Mouse (Mus musculus) forebrain, postnatal 0 days (tissue): ENCODE data around the gene Faap20. TPM values are rescaled to one million over a fixed set of nuclear protein-coding genes. Genes with fewer than 3 reads are reported as not detected.

ENCODE experiments used
- ATAC-seq: fragments of 200-750 bp; cut with Nextera tagmentation; 2 replicates; pipeline ENCODE4 v1.8.0; 2017; ENCODE audit warnings: mild to moderate bottlenecking, moderate library complexity
- DNase-seq: peaks from one replicate; pipeline ENCODE4 v3.0.0-alpha.2; 2015
- H3K27ac ChIP-seq: fragments of 300-500 bp; sonication (generic); 2 replicates; pipeline ENCODE4 v1.5.1; 2014; ENCODE audit warnings: low read depth, mild to moderate bottlenecking, antibody characterized with exemption, low read length, moderate library complexity, mixed read lengths
- H3K27me3 ChIP-seq: fragments of 300-500 bp; sonication (generic); 2 replicates; pipeline ENCODE4 v1.6.1; 2014; ENCODE audit warnings: mild to moderate bottlenecking, low read length, mixed read lengths; ENCODE audit not compliant: insufficient read depth
- H3K36me3 ChIP-seq: fragments of 300-500 bp; sonication (generic); 2 replicates; pipeline ENCODE4 v1.6.1; 2014; ENCODE audit warnings: mild to moderate bottlenecking, moderate library complexity; ENCODE audit not compliant: insufficient read depth
- H3K4me1 ChIP-seq: fragments of 300-500 bp; sonication (generic); 2 replicates; pipeline ENCODE4 v1.6.1; 2014; ENCODE audit warnings: antibody characterized with exemption; ENCODE audit not compliant: insufficient read depth
- H3K4me2 ChIP-seq: fragments of 300-500 bp; sonication (generic); 2 replicates; pipeline ENCODE4 v1.6.1; 2014; ENCODE audit warnings: low read depth, mild to moderate bottlenecking, moderate library complexity
- H3K4me3 ChIP-seq: fragments of 300-500 bp; sonication (generic); 2 replicates; pipeline ENCODE4 v1.5.1; 2014; ENCODE audit warnings: low read depth, low read length, mixed read lengths
- H3K9ac ChIP-seq: fragments of 300-500 bp; sonication (generic); 2 replicates; pipeline ENCODE4 v1.6.1; 2014; ENCODE audit warnings: mild to moderate bottlenecking
- H3K9me3 ChIP-seq: fragments of 300-500 bp; sonication (generic); 2 replicates; pipeline ENCODE4 v1.6.1; 2016; ENCODE audit warnings: low read length
- CTCF ChIP-seq: sonication (generic); IDR thresholded peaks from 2 replicates; pipeline ENCODE4 v1.5.1; 2016; ENCODE audit warnings: antibody characterized with exemption, control low read depth, low read depth
- WGBS: fragments of 180-500 bp; shearing (Covaris S2); extraction: QIAGEN DNeasy Blood & Tissue Kit; methylation state at CpG from one replicate; pipeline ENCODE4 v1.1.7; 2014; 5-methylcytosine and 5-hydroxymethylcytosine counted together
- polyA plus RNA-seq: library from polyadenylated mRNA; unstranded; fragments of >200 nt; fragmentation: Nextera tagmentation; extraction: Ambion mirVana; gene quantifications from 2 replicates; pipeline ENCODE4 v1.2.1, GENCODE M21; 2015
- total RNA-seq: library from RNA; depleted of rRNA; stranded (reverse); fragments of >200 nt; gene quantifications from 2 replicates; pipeline ENCODE4 v1.2.3, GENCODE M21; 2014

Faap20 gene
- total and polyA plus RNA-seq, 2 experiments from 2014 or later, result 48.7 to 60.7 TPM

DNA sequence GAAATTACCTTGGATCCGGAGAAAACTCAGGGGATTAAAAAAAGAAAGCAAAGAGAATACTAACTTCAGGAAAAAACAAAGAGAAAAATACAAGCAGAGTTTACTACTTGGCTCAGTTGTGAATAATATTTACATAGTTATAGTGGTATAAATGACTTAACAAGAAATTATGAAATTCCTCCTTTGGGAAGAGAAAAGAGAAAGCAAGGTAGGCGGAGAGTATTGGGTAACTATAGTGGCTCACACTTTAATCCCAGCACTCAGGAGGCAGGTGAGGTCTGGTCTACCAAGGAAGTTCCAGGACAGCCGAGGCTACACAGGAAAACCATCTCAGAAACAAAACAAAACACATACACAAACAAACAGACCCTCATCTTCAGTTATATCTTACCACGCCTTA is 21.6 kb upstream of the Faap20 start:
- Histone ChIP-seq H3K4me2 (no peak overlapping the region), H3K4me3 (no peak overlapping the region), H3K27ac (no peak overlapping the region), H3K27me3 (no peaks in the 10 kb centered on the region), H3K9me3 (no peaks in the 10 kb centered on the region), H3K36me3 (no peaks in the 10 kb centered on the region), H3K4me1 (no peaks in the 10 kb centered on the region), H3K9ac (no peak overlapping the region)
- no peak for TF ChIP-seq CTCF
- WGBS, result 87% methylated on average over 4 of the region's 4 CpGs
- ATAC-seq (no peak), DNase-seq (no peak)

DNA sequence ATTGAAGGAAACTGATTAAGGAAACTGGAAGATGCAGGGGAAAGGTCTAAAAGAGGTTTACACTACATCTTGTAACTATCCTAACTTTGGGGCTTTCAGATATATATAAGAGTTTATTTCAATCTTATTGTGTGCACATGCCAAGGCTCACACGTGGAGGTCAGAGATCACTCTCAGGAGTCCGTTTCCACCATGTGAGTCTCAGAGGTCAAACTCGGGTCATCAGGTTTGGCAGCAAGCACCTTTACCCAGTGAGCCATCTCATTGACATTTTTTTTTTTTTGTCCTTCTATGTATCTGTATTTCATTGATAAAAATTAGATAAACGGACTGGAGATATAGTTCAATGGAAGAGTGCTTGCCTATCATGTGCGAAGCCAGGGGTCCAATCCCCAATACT is 21.1 kb upstream of the Faap20 start:
- WGBS, result 87% methylated on average over 5 of the region's 5 CpGs
- Histone ChIP-seq H3K4me1 (no peaks in the 10 kb centered on the region), H3K27me3 (no peaks in the 10 kb centered on the region), H3K9me3 (no peaks in the 10 kb centered on the region), H3K9ac (no peak overlapping the region), H3K27ac (no peak overlapping the region), H3K4me2 (no peak overlapping the region), H3K36me3 (no peaks in the 10 kb centered on the region), H3K4me3 (no peak overlapping the region)
- ATAC-seq, result no peak
- no peak for DNase-seq
- no peak for TF ChIP-seq CTCF

DNA sequence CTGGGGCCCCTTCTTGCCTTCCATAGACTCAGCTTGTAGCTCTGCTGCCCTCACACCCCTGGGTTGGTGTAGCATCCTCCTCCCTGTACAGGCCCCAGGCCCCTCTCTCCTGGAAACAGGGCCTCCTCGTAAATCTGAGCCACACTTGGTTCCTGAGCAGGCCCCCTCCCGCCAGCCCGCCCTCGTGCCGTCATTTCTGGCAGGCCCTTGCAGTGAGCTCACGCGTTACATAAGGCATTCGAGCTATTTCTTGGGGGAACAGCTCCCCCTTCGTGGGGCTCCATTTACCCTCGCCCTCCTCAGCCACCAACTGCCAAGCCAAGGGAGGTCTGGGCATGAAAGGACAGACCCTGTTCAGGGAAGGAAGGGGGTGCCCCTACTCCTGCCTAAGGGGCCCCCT is 15.7 kb upstream of the Faap20 start:
- 13% methylated on average over 10 of the region's 10 CpGs for WGBS
- H3K4me2 ChIP-seq, result no peak overlapping the region
- H3K9me3 ChIP-seq, result no peaks in the 10 kb centered on the region
- TF ChIP-seq CTCF, result 0 out of 2 replicates have a peak, but pooled peaks have one; percentile 11
- no peak overlapping the region for H3K4me3 ChIP-seq
- peak; percentile 65 for DNase-seq
- H3K27me3 ChIP-seq, result no peaks in the 10 kb centered on the region
- H3K36me3 ChIP-seq, result no peaks in the 10 kb centered on the region
- peaks cover 29% of the 10 kb centered on the region for H3K4me1 ChIP-seq
- 0 out of 2 replicates have a peak overlapping the region, but pooled peaks have one; percentile 15 for H3K9ac ChIP-seq
- peak; percentile 33 for ATAC-seq
- H3K27ac ChIP-seq, result peak overlapping the region; percentile 95

DNA sequence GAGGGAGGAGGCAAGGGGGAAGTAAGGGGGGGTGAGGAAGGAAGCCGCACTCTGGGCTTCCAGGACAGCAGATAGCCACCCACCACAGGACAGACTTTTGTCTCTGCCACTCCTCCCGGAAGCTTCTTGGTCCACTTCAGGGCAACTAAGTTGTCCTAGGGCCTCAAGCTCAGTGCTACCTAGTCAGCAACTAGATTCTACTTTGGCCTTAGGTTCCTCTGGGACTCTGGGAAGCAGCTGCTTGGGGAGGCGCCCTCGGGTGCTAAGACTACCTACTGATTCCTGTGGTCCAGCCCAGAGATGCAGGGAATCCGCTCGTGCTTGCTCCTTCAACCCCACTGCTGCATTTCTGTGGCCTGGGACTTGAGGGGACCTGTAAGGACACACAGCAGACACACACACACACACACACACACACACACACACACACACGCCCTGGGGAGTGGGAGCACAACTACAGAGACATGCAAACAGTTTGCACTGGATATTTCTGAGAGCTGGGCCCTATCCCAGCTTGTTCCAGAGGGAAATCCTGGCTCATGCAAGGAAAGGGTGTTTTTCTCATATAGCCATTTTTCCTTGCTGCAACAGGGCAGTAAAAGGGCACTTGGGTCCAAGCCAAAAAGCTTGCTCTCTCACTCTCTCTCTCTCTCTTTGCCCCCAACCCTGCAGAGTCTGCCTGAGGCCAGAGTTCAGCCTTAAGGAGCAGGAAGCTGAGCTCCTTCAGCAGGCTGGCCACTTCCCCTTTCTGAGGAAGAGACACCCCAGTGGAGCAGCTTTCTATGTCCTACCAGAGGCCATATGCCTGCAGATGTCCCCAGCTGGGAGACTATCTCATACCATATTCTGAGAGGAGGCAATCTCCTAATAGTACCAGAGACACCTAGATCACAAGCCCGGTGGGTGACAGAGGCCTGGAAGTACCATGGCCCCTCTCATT is 15.0 kb upstream of the Faap20 start:
- H3K27ac ChIP-seq, result peak overlapping the region; percentile 95
- ATAC-seq (peak; percentile 21; the same call in 1 of the 2 replicates), DNase-seq (no peak)
- H3K36me3 ChIP-seq, result no peaks in the 10 kb centered on the region
- peak overlapping the region; percentile 34 for H3K4me2 ChIP-seq
- no peaks in the 10 kb centered on the region for H3K27me3 ChIP-seq
- peak overlapping the region; percentile 14; the same call in 1 of the 2 replicates for H3K9ac ChIP-seq
- 42% methylated on average over 8 of the region's 8 CpGs for WGBS
- H3K9me3 ChIP-seq, result no peaks in the 10 kb centered on the region
- H3K4me1 ChIP-seq, result peaks cover 29% of the 10 kb centered on the region
- H3K4me3 ChIP-seq, result no peak overlapping the region
- TF ChIP-seq CTCF, result no peak

DNA sequence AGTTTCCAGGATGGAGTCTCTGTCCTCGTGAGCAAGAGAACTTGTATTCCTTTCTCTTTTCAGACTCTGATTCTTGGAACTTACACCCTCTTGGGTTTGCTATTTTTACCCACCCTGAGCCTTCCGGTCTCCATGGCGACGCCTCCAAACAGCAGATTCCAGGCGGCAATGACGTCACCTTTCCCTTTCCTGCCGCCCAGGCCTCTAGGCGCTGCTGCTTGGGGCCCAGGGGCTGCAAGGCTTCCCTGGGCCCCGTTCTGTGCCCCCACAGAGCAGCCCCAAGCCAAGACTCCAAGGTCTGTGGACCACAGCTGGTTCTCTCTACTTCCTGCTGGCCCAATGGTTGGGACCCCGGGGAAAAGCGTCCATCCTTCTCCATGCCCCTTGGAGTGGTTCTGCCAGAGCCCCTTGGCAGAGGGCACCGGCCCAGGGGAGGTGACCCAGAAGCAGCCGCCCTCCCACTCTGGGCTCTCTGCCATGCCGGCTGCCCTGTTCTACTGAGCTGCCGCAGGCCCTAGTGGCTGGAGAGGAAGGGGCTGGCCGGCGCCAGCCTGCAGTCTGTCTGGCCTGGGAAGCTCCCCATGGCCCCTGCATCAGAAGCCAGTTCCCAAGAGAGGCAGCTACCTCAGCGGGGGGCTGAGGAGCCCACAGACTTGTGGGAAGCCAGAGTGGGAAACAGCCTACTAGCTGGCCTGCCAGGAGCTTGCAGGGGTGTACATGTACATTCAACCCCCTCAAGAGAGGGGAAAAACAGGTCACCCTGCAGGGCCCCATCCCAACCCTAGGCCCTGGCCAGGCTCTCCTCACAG is 14.1 kb upstream of the Faap20 start:
- H3K9me3 ChIP-seq, result no peaks in the 10 kb centered on the region
- TF ChIP-seq CTCF, result peak; percentile 23; the same call in 1 of the 2 replicates
- H3K4me3 ChIP-seq, result no peak overlapping the region
- H3K4me1 ChIP-seq, result peaks cover 29% of the 10 kb centered on the region
- H3K4me2 ChIP-seq, result peak overlapping the region; percentile 34
- H3K27me3 ChIP-seq, result no peaks in the 10 kb centered on the region
- WGBS, result 4% methylated on average over 18 of the region's 18 CpGs
- H3K36me3 ChIP-seq, result no peaks in the 10 kb centered on the region
- ATAC-seq (peak; percentile 95), DNase-seq (peak; percentile 96)
- H3K9ac ChIP-seq, result peak overlapping the region; percentile 53
- peak overlapping the region; percentile 95 for H3K27ac ChIP-seq

DNA sequence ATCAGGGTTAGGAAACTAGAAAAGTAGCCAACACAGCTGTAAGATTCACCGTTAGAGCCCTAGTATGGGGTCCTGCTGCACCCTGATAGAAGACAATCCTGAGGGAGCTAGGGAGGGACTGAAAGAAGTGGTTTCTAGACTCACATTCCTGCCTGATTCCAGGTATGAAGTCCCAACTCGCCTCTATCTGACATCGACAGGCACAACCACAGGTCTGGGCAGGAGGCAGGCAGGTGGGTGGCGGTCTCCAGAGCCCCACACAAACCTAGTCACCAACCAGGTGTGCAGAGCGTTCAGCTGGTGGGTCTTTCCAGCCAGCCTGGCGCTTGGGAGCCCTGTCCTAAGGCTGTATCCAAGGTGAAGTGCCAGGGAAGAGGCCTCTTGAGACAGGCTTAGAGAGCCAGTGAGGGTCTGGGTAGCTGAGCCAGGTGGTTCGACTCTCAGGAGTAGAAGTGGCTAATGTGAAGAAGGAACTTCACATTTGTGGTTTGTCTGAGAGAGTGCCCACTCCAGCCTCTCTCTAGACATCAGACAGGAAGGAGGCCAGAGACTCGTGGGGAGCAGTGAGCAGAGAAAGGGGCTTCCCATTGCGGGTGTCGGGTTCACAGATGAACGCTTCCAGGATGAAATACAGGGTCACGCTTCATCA is 12.7 kb upstream of the Faap20 start:
- H3K27ac ChIP-seq, result peak overlapping the region; percentile 95; the same call in 1 of the 2 replicates
- H3K9me3 ChIP-seq, result no peaks in the 10 kb centered on the region
- no peak overlapping the region for H3K4me3 ChIP-seq
- H3K27me3 ChIP-seq, result no peaks in the 10 kb centered on the region
- no peak overlapping the region for H3K9ac ChIP-seq
- ATAC-seq (no peak), DNase-seq (no peak)
- 83% methylated on average over 12 of the region's 12 CpGs for WGBS
- H3K4me2 ChIP-seq, result no peak overlapping the region
- H3K4me1 ChIP-seq, result peaks cover 29% of the 10 kb centered on the region
- no peak for TF ChIP-seq CTCF
- no peaks in the 10 kb centered on the region for H3K36me3 ChIP-seq
